Mouse (Mus musculus) ES-E14 (cell line): Measurements from ENCODE around the gene Gm47995.

Source experiments
- CHD2 ChIP-seq: IDR thresholded peaks from 2 replicates; pipeline ENCODE4 v1.6.1; 2014; ENCODE audit warnings: mild to moderate bottlenecking, low read depth, low read length, inconsistent platforms
- HCFC1 ChIP-seq: IDR thresholded peaks from 2 replicates; pipeline ENCODE4 v1.6.1; 2012; ENCODE audit warnings: low read length, inconsistent platforms, borderline replicate concordance; ENCODE audit not compliant: insufficient read depth
- MAFK ChIP-seq: IDR thresholded peaks from 2 replicates; pipeline ENCODE4 v1.6.1; 2014; ENCODE audit warnings: mild to moderate bottlenecking, low read depth, low read length, inconsistent platforms; ENCODE audit not compliant: insufficient read depth
- ZC3H11A ChIP-seq: IDR thresholded peaks from 2 replicates; pipeline ENCODE4 v1.6.1; 2012; ENCODE audit warnings: low read depth, mild to moderate bottlenecking, inconsistent platforms, low read length, borderline replicate concordance

DNA sequence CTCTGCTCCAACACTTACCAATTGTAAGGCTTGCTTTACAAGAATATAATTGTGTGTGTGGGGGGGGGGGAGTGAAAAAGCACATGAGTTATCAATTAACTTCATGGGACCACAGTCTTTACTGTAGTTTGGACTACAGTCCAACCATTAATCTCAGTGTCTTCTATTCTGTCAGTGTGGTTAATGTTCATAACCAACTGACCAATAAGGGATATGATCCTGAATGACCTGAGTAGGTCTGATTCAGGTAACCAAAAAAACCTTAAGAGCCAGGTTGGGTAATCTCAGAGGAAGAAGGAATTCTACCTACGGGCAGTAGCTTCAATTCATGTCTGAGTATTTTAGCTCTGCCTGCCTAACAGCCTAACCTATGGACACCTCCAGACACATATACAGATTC, 26.3 kb downstream of the Gm47995 start:
- no peak for TF ChIP-seq HCFC1
- no peak for TF ChIP-seq ZC3H11A
- no peak for TF ChIP-seq CHD2
- TF ChIP-seq MAFK: no peak
